Mouse (Mus musculus): ENCODE measurements at regions not wholly inside any gene's neighbourhood (a gene's known extent, or its start where the extent isn't known, plus 50 kb on each side); places are given as distances from the start of the nearest gene placed in this dataset.

DNA sequence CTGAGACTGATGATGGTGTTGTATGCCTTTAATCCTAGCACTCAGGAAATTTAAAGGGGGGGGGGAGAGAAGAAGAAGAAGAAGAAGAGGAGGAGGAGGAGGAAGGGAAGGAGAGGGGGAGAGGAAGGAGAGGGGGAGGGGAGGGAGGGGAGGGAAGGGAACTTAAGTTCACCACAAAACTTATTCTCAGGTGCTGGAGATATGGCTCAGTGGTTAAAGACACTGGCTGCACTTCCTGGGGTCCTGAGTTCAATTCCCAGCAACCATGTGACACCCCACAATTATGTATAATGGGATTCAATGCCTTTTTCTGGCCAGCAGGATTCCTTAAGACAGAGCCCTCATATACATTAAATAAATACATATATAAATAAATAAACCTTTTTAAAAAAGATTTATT, 183.6 kb downstream of the Pfkfb3 start:
- TF ChIP-seq POLR2A (IDR thresholded peaks at IDR 0.05; ENCODE audit: insufficient read length, low read depth) (no peak), TCF12 (IDR thresholded peaks at IDR 0.05; ENCODE audit: insufficient read depth, poor library complexity, severe bottlenecking) (no peak), MYOD1 (IDR thresholded peaks at IDR 0.05; ENCODE audit: control insufficient read depth in 1 of 3, insufficient read length in 2 of 3, low read depth in 2 of 3) (no peak), E2F4 (IDR thresholded peaks at IDR 0.05; ENCODE audit: insufficient read depth) (no peak), USF1 (IDR thresholded peaks at IDR 0.05; ENCODE audit: low read depth) (no peak), REST (IDR thresholded peaks at IDR 0.05; ENCODE audit: insufficient read depth, insufficient read length) (no peak), MAX (IDR thresholded peaks at IDR 0.05; ENCODE audit: low read depth) (no peak), TCF3 (IDR thresholded peaks at IDR 0.05; ENCODE audit: insufficient read length, low read depth) (no peak), CEBPB (IDR thresholded peaks at IDR 0.05; ENCODE audit: insufficient read depth, poor library complexity, severe bottlenecking) (no peak), MYOG (IDR thresholded peaks at IDR 0.05; ENCODE audit: control insufficient read depth in 1 of 3, insufficient read depth in 1 of 3, insufficient read length in 2 of 3, low read depth in 2 of 3) (no peak), POLR2AphosphoS2 (IDR thresholded peaks at IDR 0.05; ENCODE audit: insufficient read length, low read depth) (no peak)
